Mouse (Mus musculus) hindbrain, embryonic 14.5 days (tissue): Measurements from ENCODE around the gene Ddx31. TPM values are rescaled to one million over a fixed set of nuclear protein-coding genes. Genes with fewer than 3 reads are reported as not detected.

ENCODE experiments used
- ATAC-seq: fragments of 200-750 bp; cut with Nextera tagmentation; 2 replicates; pipeline ENCODE4 v1.8.0; 2017; ENCODE audit warnings: moderate number of reproducible peaks, mild to moderate bottlenecking, moderate TSS enrichment, moderate library complexity; ENCODE audit not compliant: low FRiP score
- DNase-seq: peaks from one replicate; pipeline ENCODE4 v3.0.0-alpha.2; 2015; ENCODE audit warnings: low spot score
- H3K27ac ChIP-seq: fragments of 300-500 bp; sonication (generic); 2 replicates; pipeline ENCODE4 v1.5.1; 2014; ENCODE audit warnings: mild to moderate bottlenecking, moderate library complexity
- H3K27me3 ChIP-seq: fragments of 300-500 bp; sonication (generic); 2 replicates; pipeline ENCODE4 v1.6.1; 2014; ENCODE audit warnings: mild to moderate bottlenecking, low read length, mixed read lengths; ENCODE audit not compliant: control insufficient read depth, insufficient read depth
- H3K36me3 ChIP-seq: fragments of 300-500 bp; sonication (generic); replicated peaks from 2 replicates; pipeline ENCODE4 v1.6.1; 2014; ENCODE audit not compliant: control insufficient read depth, insufficient read depth
- H3K4me1 ChIP-seq: fragments of 300-500 bp; sonication (generic); replicated peaks from 2 replicates; pipeline ENCODE4 v1.6.1; 2014; ENCODE audit warnings: antibody characterized with exemption, low read length, mixed read lengths; ENCODE audit not compliant: control insufficient read depth, insufficient read depth
- H3K4me2 ChIP-seq: fragments of 300-500 bp; sonication (generic); replicated peaks from 2 replicates; pipeline ENCODE4 v1.6.1; 2014; ENCODE audit warnings: mild to moderate bottlenecking, moderate library complexity
- H3K4me3 ChIP-seq: fragments of 300-500 bp; sonication (generic); replicated peaks from 2 replicates; pipeline ENCODE4 v1.5.1; 2014; ENCODE audit warnings: mild to moderate bottlenecking, low read length
- H3K9ac ChIP-seq: fragments of 300-500 bp; sonication (generic); 2 replicates; pipeline ENCODE4 v1.6.1; 2014
- H3K9me3 ChIP-seq: fragments of 300-500 bp; sonication (generic); 2 replicates; pipeline ENCODE4 v1.6.1; 2016; ENCODE audit warnings: low read length; ENCODE audit not compliant: control insufficient read depth
- WGBS: fragments of 180-500 bp; shearing (Covaris S2); extraction: QIAGEN DNeasy Blood & Tissue Kit; methylation state at CpG from one replicate; pipeline ENCODE4 v1.1.7; 2014; 5-methylcytosine and 5-hydroxymethylcytosine counted together
- polyA plus RNA-seq: library from polyadenylated mRNA; unstranded; fragments of >200 nt; fragmentation: Nextera tagmentation; extraction: Ambion mirVana; gene quantifications from 2 replicates; pipeline ENCODE4 v1.2.1, GENCODE M21; 2014

Gene Ddx31
- 13.2 and 14.3 TPM in 2 replicates for polyA plus RNA-seq

DNA sequence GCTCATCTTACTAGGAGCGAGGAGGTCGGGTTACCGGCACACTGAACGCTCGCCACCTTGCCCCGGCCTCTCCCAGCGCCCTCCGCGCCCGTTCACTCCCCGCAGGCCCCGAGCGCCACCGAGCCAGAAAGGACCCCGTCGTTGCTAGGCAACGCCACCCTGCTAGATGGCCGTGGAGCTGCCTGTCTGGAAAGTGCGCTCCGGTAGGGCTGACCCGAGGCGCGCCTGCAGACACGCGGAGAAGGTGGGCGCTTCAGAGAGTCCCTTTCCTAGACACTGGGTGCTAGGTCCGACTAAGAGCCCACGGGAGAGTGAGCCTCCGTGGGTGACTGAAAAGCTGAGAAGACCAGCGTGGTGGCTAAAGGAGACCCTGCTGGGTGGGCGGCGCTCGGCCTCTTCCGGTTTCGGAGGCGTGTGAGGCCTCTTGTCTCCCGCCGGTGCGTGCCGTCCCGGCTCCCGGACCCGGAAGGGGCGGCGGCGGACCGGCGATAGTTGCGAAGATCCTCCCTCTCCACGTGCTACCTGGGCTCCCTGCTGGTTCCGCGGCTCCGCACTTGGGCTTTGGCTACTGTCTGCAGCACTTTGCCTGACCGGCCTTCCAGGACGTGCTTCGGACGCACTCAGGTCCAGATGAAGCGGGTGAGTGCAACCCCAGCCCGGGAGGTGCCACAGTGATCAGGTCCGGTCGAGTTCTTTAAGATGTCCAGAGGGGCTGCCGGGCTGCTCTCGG lies at the start of gene Ddx31, which contains the start of gene Gtf3c4:
Gene Ddx31 (plus strand): TSS at position 185 of the 730 bp plus-strand sequence.
Gene Gtf3c4 (minus strand): TSS at position 139 of the 730 bp plus-strand sequence.
- Histone ChIP-seq H3K36me3 (peaks cover 13% of the 10 kb centered on the region), H3K4me2 (peak within 1 kb of the TSS; percentile 95), H3K27ac (peak within 1 kb of the TSS; percentile 85), H3K9me3 (no peaks in the 10 kb centered on the region), H3K4me1 (peaks cover 45% of the 10 kb centered on the region), H3K4me3 (peak within 1 kb of the TSS; percentile 96), H3K27me3 (no peaks in the 10 kb centered on the region), H3K9ac (peak within 1 kb of the TSS; percentile 91)
- WGBS = under 1% methylated on average over 63 of the region's 63 CpGs
- DNase-seq (peak; percentile 94), ATAC-seq (peak; percentile 95)

DNA sequence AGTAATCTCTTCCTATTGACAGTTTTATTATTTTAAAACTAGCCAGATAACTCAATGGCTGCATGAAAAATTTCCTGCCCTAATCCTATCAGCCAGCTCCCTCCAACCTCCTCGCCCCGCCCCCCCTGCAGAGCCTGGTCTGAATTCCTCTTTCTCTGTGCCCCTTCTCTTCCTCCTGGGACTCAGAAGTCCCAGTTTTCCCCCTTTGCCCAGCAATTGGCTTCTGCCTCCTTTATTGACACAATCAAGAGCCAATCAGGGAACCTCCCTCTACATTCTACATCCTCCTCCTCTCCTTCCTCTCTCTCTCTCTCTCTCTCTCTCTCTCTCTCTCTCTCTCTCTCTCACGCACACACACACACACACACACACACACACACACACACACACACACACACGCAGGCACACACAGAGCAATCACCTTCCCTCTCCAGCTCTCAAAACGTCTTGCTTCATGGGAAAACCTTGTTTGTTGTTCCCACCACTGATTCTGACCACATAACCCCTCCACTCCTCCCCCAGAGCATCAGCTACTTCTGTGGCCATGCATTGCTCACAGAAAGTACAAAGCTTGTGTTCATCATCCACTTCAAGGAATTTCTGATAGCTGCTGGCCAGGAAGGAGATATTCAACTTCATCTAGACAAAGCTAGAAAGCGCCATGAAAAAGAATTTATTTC lies 47.1 kb upstream of the Ddx31 start:
- Histone ChIP-seq H3K36me3 (no peaks in the 10 kb centered on the region), H3K9ac (no peak overlapping the region), H3K4me3 (no peak overlapping the region), H3K4me2 (peak overlapping the region; percentile 38), H3K9me3 (no peaks in the 10 kb centered on the region), H3K27ac (peak overlapping the region; percentile 63), H3K4me1 (peaks cover 17% of the 10 kb centered on the region), H3K27me3 (no peaks in the 10 kb centered on the region)
- 25% methylated on average over 5 of the region's 6 CpGs for WGBS
- peak; percentile 82; the same call in 1 of the 2 replicates for ATAC-seq
- peak; percentile 78 for DNase-seq

DNA sequence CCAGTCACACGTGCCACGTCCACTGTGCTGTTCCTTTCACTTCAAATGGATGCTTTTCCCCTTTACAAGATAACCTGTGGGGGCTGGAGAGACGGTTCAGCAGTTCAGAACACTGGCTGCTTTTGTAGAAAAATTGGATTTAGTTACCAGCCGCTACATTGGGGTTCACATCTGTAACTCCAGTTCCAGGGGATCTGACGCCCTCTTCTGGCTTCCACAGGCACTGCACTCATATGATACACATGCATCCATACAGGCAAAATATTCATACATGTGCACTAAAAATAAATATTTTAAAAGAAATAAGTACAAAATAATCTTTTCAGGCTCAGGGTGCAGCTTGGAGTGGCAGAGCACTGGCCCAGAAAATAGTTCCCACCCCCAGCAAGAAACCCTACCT lies 45.6 kb upstream of the Ddx31 start:
- Histone ChIP-seq H3K27ac (no peak overlapping the region), H3K36me3 (no peaks in the 10 kb centered on the region), H3K9ac (no peak overlapping the region), H3K4me3 (no peak overlapping the region), H3K4me1 (peaks cover 21% of the 10 kb centered on the region), H3K4me2 (no peak overlapping the region), H3K9me3 (no peaks in the 10 kb centered on the region), H3K27me3 (no peaks in the 10 kb centered on the region)
- WGBS = 76% methylated on average over 5 of the region's 5 CpGs
- DNase-seq (no peak), ATAC-seq (no peak)

DNA sequence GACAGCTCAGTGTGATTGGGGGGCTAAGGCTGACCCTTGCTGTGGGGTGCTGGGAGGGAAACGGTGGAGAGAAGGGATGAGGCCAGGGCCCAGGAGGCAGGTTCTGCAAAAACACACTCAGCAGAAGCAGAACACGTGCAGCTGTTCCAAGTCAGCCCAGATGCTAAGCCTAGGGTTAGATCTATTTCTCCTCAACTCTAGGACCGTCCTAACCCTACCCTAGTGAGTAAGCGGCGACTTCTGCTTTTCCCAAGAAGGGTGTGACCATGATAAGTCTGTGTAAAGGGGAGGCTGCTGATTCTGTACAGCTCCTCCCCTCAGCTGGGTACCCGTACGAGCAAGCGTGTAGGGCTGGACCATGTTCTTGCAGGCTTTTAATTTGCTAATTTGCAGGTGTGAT lies 43.9 kb upstream of the Ddx31 start:
- ATAC-seq = no peak
- H3K9me3 ChIP-seq = no peaks in the 10 kb centered on the region
- peaks cover 21% of the 10 kb centered on the region for H3K4me1 ChIP-seq
- no peaks in the 10 kb centered on the region for H3K27me3 ChIP-seq
- 0 out of 2 replicates have a peak overlapping the region, but pooled peaks have one; percentile 70 for H3K27ac ChIP-seq
- H3K36me3 ChIP-seq = no peaks in the 10 kb centered on the region
- no peak overlapping the region for H3K9ac ChIP-seq
- no peak overlapping the region for H3K4me3 ChIP-seq
- 73% methylated on average over 8 of the region's 8 CpGs for WGBS
- no peak for DNase-seq
- H3K4me2 ChIP-seq = no peak overlapping the region

DNA sequence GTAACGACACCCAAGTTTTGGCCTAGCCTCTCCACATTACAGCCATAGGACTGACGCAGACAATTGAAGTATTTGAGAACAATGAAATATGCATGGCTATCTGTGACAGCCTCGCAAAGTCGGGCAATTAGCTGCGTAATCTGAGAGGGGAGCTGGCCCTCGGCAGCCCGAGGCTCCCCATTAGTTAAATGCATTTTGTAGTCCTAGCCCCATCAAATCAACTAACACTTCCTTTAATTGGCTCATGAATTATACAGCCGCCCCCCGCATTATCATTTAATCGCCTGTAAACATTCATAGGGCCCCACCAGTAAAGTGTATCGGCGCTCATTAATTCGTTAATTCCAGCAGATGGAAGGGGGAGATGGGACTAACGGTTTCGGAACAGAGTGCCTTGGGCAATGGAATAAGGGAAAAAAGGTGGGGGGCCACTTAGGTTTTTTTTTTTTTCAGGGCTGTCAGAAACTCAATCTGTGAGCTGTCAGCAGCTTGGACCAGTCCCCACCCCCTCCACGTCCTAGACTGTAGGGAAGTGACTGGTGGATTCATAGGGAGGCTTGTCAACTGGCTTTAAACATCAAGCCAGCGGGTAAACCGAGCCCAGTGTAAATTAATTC lies 42.6 kb upstream of the Ddx31 start:
- H3K4me2 ChIP-seq = peak overlapping the region; percentile 31
- no peaks in the 10 kb centered on the region for H3K9me3 ChIP-seq
- no peaks in the 10 kb centered on the region for H3K36me3 ChIP-seq
- no peak overlapping the region for H3K4me3 ChIP-seq
- no peak overlapping the region for H3K9ac ChIP-seq
- peak overlapping the region; percentile 70 for H3K27ac ChIP-seq
- WGBS = 26% methylated on average over 18 of the region's 18 CpGs
- ATAC-seq (peak; percentile 80), DNase-seq (peak; percentile 55)
- peaks cover 21% of the 10 kb centered on the region for H3K4me1 ChIP-seq
- no peaks in the 10 kb centered on the region for H3K27me3 ChIP-seq

DNA sequence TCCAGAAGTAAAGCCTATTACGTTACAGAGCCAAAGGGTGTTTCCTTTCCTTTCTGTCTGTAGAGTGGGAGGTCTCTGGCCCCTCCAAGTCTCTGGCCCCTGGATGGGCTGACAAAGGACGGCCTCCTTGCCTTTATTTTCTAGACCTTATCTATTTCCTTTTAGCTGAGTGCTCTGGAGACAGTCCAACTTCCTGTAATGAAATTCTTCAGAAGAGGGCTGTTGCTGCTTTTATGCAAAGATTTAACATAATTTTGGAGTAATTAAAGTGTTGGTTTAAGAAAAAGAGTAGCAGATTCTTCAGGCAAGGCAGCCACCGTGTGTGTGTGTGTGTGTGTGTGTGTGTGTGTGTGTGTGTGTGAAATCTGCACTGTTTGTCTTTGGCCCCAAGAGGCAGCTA lies 41.8 kb upstream of the Ddx31 start:
- no peaks in the 10 kb centered on the region for H3K27me3 ChIP-seq
- ATAC-seq (no peak), DNase-seq (no peak)
- no peak overlapping the region for H3K4me3 ChIP-seq
- H3K4me2 ChIP-seq = no peak overlapping the region
- H3K9ac ChIP-seq = no peak overlapping the region
- WGBS = 35% methylated on average over 3 of the region's 3 CpGs
- H3K4me1 ChIP-seq = peaks cover 19% of the 10 kb centered on the region
- H3K27ac ChIP-seq = peak overlapping the region; percentile 66
- no peaks in the 10 kb centered on the region for H3K36me3 ChIP-seq
- H3K9me3 ChIP-seq = no peaks in the 10 kb centered on the region

DNA sequence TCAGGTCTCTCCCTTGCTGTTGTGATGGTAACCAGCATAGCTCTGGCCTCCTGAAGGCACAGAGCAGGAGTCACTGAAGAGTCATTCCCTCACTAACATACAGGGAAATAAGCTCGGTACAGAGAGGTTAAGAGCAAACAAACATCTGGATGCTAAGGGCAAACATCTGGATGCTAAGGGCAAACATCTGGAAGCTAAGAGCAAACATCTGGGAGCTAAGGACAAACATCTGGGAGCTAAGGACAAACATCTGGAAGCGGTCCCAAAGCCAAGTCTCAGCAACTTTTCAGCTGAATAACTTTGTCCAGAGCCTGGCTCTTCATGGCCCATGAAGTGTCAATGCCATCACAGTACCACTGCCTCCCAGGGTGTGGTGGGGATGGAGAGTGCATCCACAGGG lies 40.6 kb upstream of the Ddx31 start:
- no peak overlapping the region for H3K9ac ChIP-seq
- H3K36me3 ChIP-seq = no peaks in the 10 kb centered on the region
- ATAC-seq (no peak), DNase-seq (no peak)
- no peak overlapping the region for H3K27ac ChIP-seq
- H3K4me2 ChIP-seq = no peak overlapping the region
- no peaks in the 10 kb centered on the region for H3K9me3 ChIP-seq
- peaks cover 18% of the 10 kb centered on the region for H3K4me1 ChIP-seq
- H3K27me3 ChIP-seq = no peaks in the 10 kb centered on the region
- H3K4me3 ChIP-seq = no peak overlapping the region
- 74% methylated on average over 2 of the region's 2 CpGs for WGBS

DNA sequence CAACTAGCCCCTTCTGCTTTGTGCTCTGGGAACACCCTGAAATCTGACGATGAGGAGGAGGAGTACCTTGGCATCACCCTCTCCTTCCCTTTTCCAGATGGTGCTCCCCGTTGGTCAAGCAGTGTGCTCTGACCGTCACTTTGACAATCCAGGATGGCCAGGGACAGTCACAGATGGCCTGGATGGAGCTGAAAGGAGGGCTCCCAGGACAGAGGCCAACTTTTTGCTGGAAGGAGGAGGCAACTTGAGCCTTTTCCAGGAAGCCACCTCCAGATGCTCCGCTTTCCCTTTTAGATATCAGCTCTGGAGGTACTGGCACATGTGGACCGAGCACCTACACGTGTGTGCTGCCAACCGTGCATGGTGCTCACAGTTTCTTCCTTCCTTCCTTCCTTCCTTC lies 36.8 kb upstream of the Ddx31 start:
- no peaks in the 10 kb centered on the region for H3K27me3 ChIP-seq
- H3K9me3 ChIP-seq = no peaks in the 10 kb centered on the region
- ATAC-seq (no peak), DNase-seq (no peak)
- H3K27ac ChIP-seq = no peak overlapping the region
- no peak overlapping the region for H3K9ac ChIP-seq
- no peak overlapping the region for H3K4me2 ChIP-seq
- H3K4me3 ChIP-seq = no peak overlapping the region
- H3K4me1 ChIP-seq = peaks cover under 1% of the 10 kb centered on the region; the same call in 1 of the 2 replicates
- H3K36me3 ChIP-seq = no peaks in the 10 kb centered on the region
- 86% methylated on average over 7 of the region's 7 CpGs for whole genome bisulfite sequencing

DNA sequence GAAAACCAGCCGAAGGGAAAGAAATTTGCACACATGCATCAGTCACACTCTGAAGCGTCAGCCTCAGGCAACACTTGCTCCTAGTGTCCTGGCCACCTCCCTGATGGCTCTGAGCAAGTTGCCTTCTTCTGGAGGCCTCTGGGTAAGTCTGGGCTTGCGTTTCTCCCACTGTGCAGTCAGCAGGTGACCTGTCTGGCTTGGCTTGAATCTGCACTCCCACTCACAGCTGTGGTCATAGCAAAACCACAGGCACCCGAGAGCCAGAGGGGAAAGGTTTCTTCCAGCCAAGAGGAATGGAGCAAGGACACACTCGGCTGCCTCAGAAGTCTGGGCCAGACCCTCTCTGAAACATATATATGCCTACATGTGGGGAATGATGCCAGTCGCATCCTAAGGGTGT lies 31.4 kb upstream of the Ddx31 start:
- no peaks in the 10 kb centered on the region for H3K27me3 ChIP-seq
- DNase-seq (no peak), ATAC-seq (no peak)
- 80% methylated on average over 6 of the region's 6 CpGs for WGBS
- H3K4me3 ChIP-seq = no peak overlapping the region
- no peak overlapping the region for H3K9ac ChIP-seq
- no peak overlapping the region for H3K4me2 ChIP-seq
- no peak overlapping the region for H3K27ac ChIP-seq
- no peaks in the 10 kb centered on the region for H3K9me3 ChIP-seq
- H3K4me1 ChIP-seq = no peaks in the 10 kb centered on the region
- no peaks in the 10 kb centered on the region for H3K36me3 ChIP-seq
